In genomic region chr7:67973180-67974014, GRCm38 (mm10) we compare ENCODE assay signal across 8 mouse cellular contexts. TPM values are rescaled to one million over a fixed set of nuclear protein-coding genes. Genes with fewer than 3 reads are reported as not detected.
DNase-seq lines count a peak whose midpoint lies in the region; TF ChIP-seq lines count a peak whose summit lies in the region.

No protein-coding gene starts in this region.

- peak overlapping the region; percentile 42; the same call in 1 of the 2 replicates for H3K9ac ChIP-seq in heart, adult 2 months (ENCODE audit: low read depth, low read length)

- intact Hi-C loops in heart, adult 2 months (cut with DNase I) = no loop called here

- TF ChIP-seq CTCF in heart, adult 2 months (IDR thresholded peaks at IDR 0.05) = no peak

- no peak for TF ChIP-seq POLR2A in heart, adult 2 months (IDR thresholded peaks at IDR 0.05; ENCODE audit: insufficient read depth, low read depth, low read length)

- H3K4me3 ChIP-seq in brown adipose tissue, adult 24 weeks (ENCODE audit: insufficient read depth, low read depth, low read length) = 0 out of 2 replicates have a peak overlapping the region, but pooled peaks have one; percentile 9
- no peak overlapping the region for H3K4me3 ChIP-seq in heart, adult 2 months

- peaks cover 2% of the 10 kb centered on the region for H3K79me2 ChIP-seq in heart, adult 2 months (replicated peaks; ENCODE audit: control insufficient read depth, insufficient read depth, low read length)

- H3K36me3 ChIP-seq in heart, adult 2 months (ENCODE audit: control insufficient read depth, insufficient read depth, low read length) = peaks cover 11% of the 10 kb centered on the region

- no peaks in the 10 kb centered on the region for H3K27me3 ChIP-seq in heart, adult 2 months (ENCODE audit: control insufficient read depth, insufficient read depth, low read length)

- peaks cover 7% of the 10 kb centered on the region; the same call in 1 of the 2 replicates for H3K4me1 ChIP-seq in brown adipose tissue, adult 24 weeks (ENCODE audit: control insufficient read depth, insufficient read depth, insufficient read length, low read length)
- H3K4me1 ChIP-seq in heart, adult 2 months (ENCODE audit: control insufficient read depth, insufficient read depth, low read length) = peaks cover 11% of the 10 kb centered on the region

- 8% methylated on average over 15 of the region's 15 CpGs for WGBS in heart, adult 2 months

- DNase-seq in 3T3-L1 (ENCODE audit: low read depth, low spot score) = peak; percentile 66
- DNase-seq in heart, adult 2 months = peak in 1 of 2 experiments; percentile 41
- peak; percentile 41 to 60 for DNase-seq in kidney, adult 8-10 months
- DNase-seq in lung, postnatal 14 days = peak; percentile 30
- DNase-seq in thymus, postnatal 25 days = no peak
- DNase-seq in urinary bladder, adult 2 months (ENCODE audit: low spot score) = no peak
- no peak for DNase-seq in spleen, adult 12 weeks (ENCODE audit: low spot score)

- H3K27ac ChIP-seq in brown adipose tissue, adult 24 weeks (replicated peaks; ENCODE audit: low read depth, low read length) = peak overlapping the region; percentile 59
- H3K27ac ChIP-seq in heart, adult 2 months = peak overlapping the region; percentile 20

- no peak for TF ChIP-seq EP300 in heart, adult 2 months (IDR thresholded peaks at IDR 0.05; ENCODE audit: insufficient read depth, low read depth, low read length)

RNA-seq across cellular contexts. Expression of gene Igf1r, which starts 20.8 kb away (rescaled TPM):
- polyA plus RNA-seq in brown adipose tissue, adult 24 weeks (2012; ENCODE audit: insufficient read depth, insufficient read length, missing spikeins) = 2.3 and 2.8 TPM in 2 replicates
- 10 to 100 TPM; 12.3 to 14.4 TPM for total RNA-seq in heart, adult 2 months (2021)
- polyA plus RNA-seq in heart, adult 2 months (2012; rRNA removed) = 5.6 and 7.7 TPM in 2 replicates
- 20.1 and 25.4 TPM in 2 replicates for polyA plus RNA-seq in urinary bladder, adult 2 months (2012; rRNA removed)

Comparison
In these comparisons a context has a peak if more than half of its experiments do, and no peak if none do; other contexts are left out.
1. DNase-seq: peak in 3T3-L1 (single experiment), kidney, adult 8-10 months (2 of 2) and lung, postnatal 14 days (single experiment); none in thymus, postnatal 25 days (single experiment), urinary bladder, adult 2 months (single experiment) and spleen, adult 12 weeks (single experiment).